Mouse (Mus musculus) heart, adult 8-10 months (tissue): ENCODE measurements around the gene Psg19. TPM values are rescaled to one million over a fixed set of nuclear protein-coding genes. Genes with fewer than 3 reads are reported as not detected.

Experiments used
- DNase-seq: peaks from one replicate; pipeline ENCODE4 v3.0.0; 2022; ENCODE audit warnings: low spot score
- total RNA-seq, 4 experiments: library from RNA; stranded (reverse); gene quantifications; 2 replicates each; pipeline ENCODE4 v1.2.4; 2022

The Psg19 gene
- total RNA-seq, 4 experiments from 2014 or later: not detected

DNA sequence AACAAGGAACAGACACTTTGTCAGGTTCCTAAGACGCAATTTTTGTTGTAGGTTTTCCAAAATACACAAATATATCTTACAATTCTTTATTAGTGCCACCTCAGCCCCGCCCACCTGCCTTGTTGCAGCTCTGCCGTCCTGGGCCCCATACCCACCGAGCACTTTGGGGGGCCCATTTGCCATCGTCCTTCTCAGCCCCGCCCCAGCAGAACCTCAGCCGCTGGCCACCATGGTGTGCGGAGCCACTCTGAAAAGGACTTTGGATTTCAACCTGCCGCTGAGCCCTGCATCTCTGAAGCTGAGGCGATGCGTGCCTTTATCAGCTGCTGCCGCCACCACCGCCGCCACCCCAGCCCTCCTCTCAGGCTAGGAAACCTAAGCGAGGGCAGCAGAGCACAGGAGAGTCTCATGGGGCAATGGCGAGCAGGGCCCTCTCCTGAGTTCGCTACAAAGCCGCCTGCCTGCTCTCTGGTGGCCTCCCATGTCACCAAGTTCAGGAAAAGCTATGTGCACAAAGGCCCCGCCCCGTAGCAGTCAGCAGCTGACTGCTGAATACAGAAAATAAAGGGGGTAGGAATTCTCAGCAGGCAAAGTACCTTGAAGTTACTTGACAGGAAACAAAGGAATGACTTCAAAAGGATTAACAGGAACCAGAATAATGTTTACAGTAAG is 52.0 kb downstream of the Psg19 start:
- DNase-seq: no peak

Other genes starting within 250 kb of the Psg19 start
- not detected for gene Psg27, start 231.2 kb downstream of the Psg19 start, total RNA-seq
- not detected for gene Psg23, start 182.0 kb downstream of the Psg19 start, total RNA-seq
- not detected for gene Psg21, start 141.8 kb downstream of the Psg19 start, total RNA-seq
- gene Psg20, start 112.3 kb downstream of the Psg19 start, total RNA-seq: not detected
- gene Psg22, start 80.4 kb downstream of the Psg19 start, total RNA-seq: not detected
- not detected for gene Psg17, start 23.1 kb upstream of the Psg19 start, total RNA-seq
- 1 to 10 TPM; 5.7 to 7.5 (median 7.0) TPM for gene Mill2, start 41.4 kb upstream of the Psg19 start, total RNA-seq
- gene Pglyrp1, start 72.8 kb upstream of the Psg19 start, total RNA-seq: 1 to 10 TPM; 1.1 to 6.7 (median 1.6) TPM
- gene Ccdc61, start 111.9 kb upstream of the Psg19 start, total RNA-seq: 10 to 100 TPM in 1 of 4 experiments, 1 to 10 TPM in 3; 7.4 to 10.7 (median 8.9) TPM
- 1 to 10 TPM; 3.2 to 5.5 (median 5.1) TPM for gene Nova2, start 127.4 kb upstream of the Psg19 start, total RNA-seq
- gene Nanos2, start 188.9 kb upstream of the Psg19 start, total RNA-seq: not detected
- gene Mypop, start 192.7 kb upstream of the Psg19 start, total RNA-seq: 1 to 10 TPM; 3.6 to 4.3 (median 4.3) TPM
- gene Irf2bp1, start 205.5 kb upstream of the Psg19 start, total RNA-seq: 10 to 100 TPM; 20.6 to 24.3 (median 22.9) TPM
- gene Foxa3, start 225.0 kb upstream of the Psg19 start, total RNA-seq: not detected
- gene Sympk, start 225.9 kb upstream of the Psg19 start, total RNA-seq: 10 to 100 TPM; 79.6 to 99.9 (median 98.8) TPM